Mouse (Mus musculus) heart, adult 2 months (tissue): ENCODE data around the gene Sulf2.

Source experiments
- EP300 ChIP-seq: fragments of 200-500 bp; IDR thresholded peaks from 2 replicates; pipeline ENCODE4 v1.6.1; 2011; ENCODE audit warnings: low read depth, low read length, control low read depth; ENCODE audit not compliant: insufficient read depth
- POLR2A ChIP-seq: fragments of 200-500 bp; IDR thresholded peaks from 2 replicates; pipeline ENCODE4 v1.6.1; 2011; ENCODE audit warnings: mild to moderate bottlenecking, low read depth, low read length, control low read depth; ENCODE audit not compliant: insufficient read depth

GRCm38 (mm10) chr2:166186244-166186948 is 30.9 kb upstream of the Sulf2 start:
- no peak for TF ChIP-seq EP300
- no peak for TF ChIP-seq POLR2A
